Mouse (Mus musculus) erythroid progenitor cell, adult 5-6 weeks (primary cell): Measurements from ENCODE around the gene Uox. TPM values are rescaled to one million over a fixed set of nuclear protein-coding genes. Genes with fewer than 3 reads are reported as not detected.

Experiments
- ATAC-seq: replicated peaks from 2 replicates; pipeline ENCODE4 v1.8.0; 2016; ENCODE audit warnings: moderate number of reproducible peaks, mild to moderate bottlenecking, moderate TSS enrichment, inconsistent platforms; ENCODE audit not compliant: poor library complexity, low FRiP score, severe bottlenecking
- total RNA-seq, 2 experiments: library from RNA; stranded (forward) in 1 of 2; stranded (reverse) in 1 of 2; fragments of 150-400 nt in 1 of 2; fragments of 186-747, 209-891 nt in 1 of 2; gene quantifications; 2 replicates each; pipeline versions ENCODE4 v1.2.3 to v1.2.4; 2015 to 2017; ENCODE audit warnings: low replicate concordance in 2 of 2

Uox gene
- total RNA-seq (2015; ENCODE audit: low replicate concordance) (not detected in 2 replicates), total RNA-seq (2017; ENCODE audit: low replicate concordance) (not detected in 2 replicates)

GRCm38 (mm10) chr3:146570148-146570782, at the start of gene Uox:
Gene Uox (plus strand): TSS chr3:146570426.
- ATAC-seq, result no peak

GRCm38 (mm10) chr3:146520798-146521651, 49.2 kb upstream of the Uox start, which contains the start of gene Rpf1:
Gene Rpf1 (minus strand): TSS chr3:146521429.
- ATAC-seq, result peak; percentile 98

GRCm38 (mm10) chr3:146521652-146522020, 48.6 kb upstream of the Uox start:
- no peak for ATAC-seq

- ATAC-seq, result no peak
These were observed 41.9 kb upstream of the Uox start for GRCm38 (mm10) chr3:146528335-146528734.

- no peak for ATAC-seq
These were observed 35.2 kb upstream of the Uox start for GRCm38 (mm10) chr3:146534986-146535385.

- ATAC-seq, result no peak
These were observed 29.5 kb upstream of the Uox start for GRCm38 (mm10) chr3:146540521-146541273.

- no peak for ATAC-seq
These were observed 26.6 kb upstream of the Uox start for GRCm38 (mm10) chr3:146543632-146544031.

- ATAC-seq, result no peak
These were observed 15.4 kb upstream of the Uox start for GRCm38 (mm10) chr3:146554816-146555215.

- ATAC-seq, result no peak
These were observed 13.7 kb upstream of the Uox start for GRCm38 (mm10) chr3:146556567-146556966.

GRCm38 (mm10) chr3:146557507-146557906, 12.7 kb upstream of the Uox start:
- ATAC-seq, result no peak

GRCm38 (mm10) chr3:146562936-146563335, 7.3 kb upstream of the Uox start:
- ATAC-seq, result no peak

GRCm38 (mm10) chr3:146564268-146565064, 5.8 kb upstream of the Uox start:
- ATAC-seq, result no peak

GRCm38 (mm10) chr3:146565065-146565411, 5.2 kb upstream of the Uox start:
- no peak for ATAC-seq

- no peak for ATAC-seq
These were observed 2.9 kb upstream of the Uox start for GRCm38 (mm10) chr3:146567366-146567765.

- ATAC-seq, result no peak
These were observed 2.2 kb upstream of the Uox start for GRCm38 (mm10) chr3:146567884-146568530.

- no peak for ATAC-seq
These were observed 632 bp upstream of the Uox start for GRCm38 (mm10) chr3:146569594-146569993.

GRCm38 (mm10) chr3:146570939-146571338, 713 bp downstream of the Uox start:
- ATAC-seq, result no peak

- no peak for ATAC-seq
These were observed 1.1 kb downstream of the Uox start for GRCm38 (mm10) chr3:146571341-146571740.

GRCm38 (mm10) chr3:146577591-146577990, 7.4 kb downstream of the Uox start:
- no peak for ATAC-seq
